Mouse (Mus musculus) leukemia stem cell, adult 10-12 weeks (primary cell): Measurements from ENCODE around the gene Spopl. TPM values are rescaled to one million over a fixed set of nuclear protein-coding genes. Genes with fewer than 3 reads are reported as not detected.

Experiments used
- polyA plus RNA-seq: library from polyadenylated mRNA; stranded (reverse); fragments of >175 nt; gene quantifications from 2 replicates; pipeline ENCODE4 v1.2.3, GENCODE M21; 2012; ENCODE audit warnings: low replicate concordance

Gene Spopl
- 8.4 and 14.2 TPM in 2 replicates for polyA plus RNA-seq

DNA sequence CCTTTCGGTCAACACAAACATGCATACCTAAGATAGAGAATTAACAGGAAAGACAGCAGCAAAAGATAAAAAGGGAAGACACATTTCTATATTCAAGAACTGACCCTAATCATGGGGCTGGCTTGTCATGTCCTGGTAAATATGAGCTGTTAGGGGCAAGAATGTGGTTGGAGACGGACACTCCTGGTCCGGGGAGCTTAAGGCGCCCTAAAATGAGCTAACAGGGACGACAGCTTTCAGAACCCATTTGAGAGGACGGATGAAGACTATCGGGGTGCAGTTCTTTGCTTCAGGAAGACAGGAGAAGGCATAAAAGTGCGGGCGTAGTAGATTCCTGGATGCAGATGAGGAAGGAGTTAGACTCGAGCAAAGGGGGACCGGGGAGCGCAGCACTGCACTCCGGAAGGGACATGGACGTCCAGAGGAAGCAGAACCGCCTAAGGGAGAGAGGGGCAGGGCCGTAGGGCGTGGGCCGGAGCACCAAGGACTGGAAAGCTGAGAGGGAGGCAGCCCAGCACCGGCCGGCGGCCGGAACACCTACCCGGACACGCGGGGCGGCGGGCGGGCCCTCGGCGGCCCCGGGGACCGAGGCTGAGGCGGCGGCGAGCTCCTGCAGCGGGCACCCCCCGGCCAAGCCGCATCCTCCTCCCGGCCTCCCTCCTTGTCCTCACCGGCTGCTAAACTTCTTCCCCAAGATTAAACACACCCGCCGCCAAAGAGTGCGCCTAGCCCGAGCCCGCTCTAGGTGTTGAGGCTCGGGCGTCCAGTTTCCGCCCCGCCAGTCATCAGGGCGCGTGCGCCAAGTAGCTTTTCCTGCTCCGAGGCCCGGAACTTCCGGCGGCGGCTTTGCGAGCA, at the start of gene Spopl:
TSS of gene Spopl (minus strand) at position 805 of the 855 bp plus-strand sequence.

